Mouse (Mus musculus) embryo, embryonic 11.5 days (tissue): Measurements from ENCODE around the gene Glipr1l2.
"Not testable (repeated sequence)": the region's sequence is repeated elsewhere in the genome, so short reads cannot be mapped to it uniquely, and the experiment has no call there.

Source experiments
- DNase-seq: peaks from one replicate; pipeline ENCODE4 v3.0.0-alpha.2; 2012; ENCODE audit warnings: low read depth, low spot score

Glipr1l2 gene

DNA sequence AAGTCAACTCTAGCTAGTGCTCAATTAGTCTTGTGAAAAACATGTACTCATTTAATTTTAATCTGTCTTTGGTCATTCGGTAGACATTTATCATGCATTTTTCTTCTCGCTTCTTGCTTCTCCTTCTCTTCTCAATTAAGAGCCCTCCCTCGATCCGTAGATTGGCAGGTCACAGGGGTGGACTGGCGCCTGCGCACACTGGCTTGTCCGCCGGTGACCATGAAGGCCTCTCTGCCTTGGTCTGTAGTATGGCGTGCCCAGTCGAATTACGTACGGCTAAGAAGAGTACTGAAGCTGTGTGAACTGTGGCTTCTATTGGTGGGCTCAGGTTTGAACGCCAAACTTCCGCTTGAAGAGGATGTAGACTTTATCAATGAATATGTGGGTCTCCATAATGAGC, at the start of gene Glipr1l2:
Gene Glipr1l2 (plus strand): TSS at position 198 of the 400 bp plus-strand sequence.
- DNase-seq = no peak

DNA sequence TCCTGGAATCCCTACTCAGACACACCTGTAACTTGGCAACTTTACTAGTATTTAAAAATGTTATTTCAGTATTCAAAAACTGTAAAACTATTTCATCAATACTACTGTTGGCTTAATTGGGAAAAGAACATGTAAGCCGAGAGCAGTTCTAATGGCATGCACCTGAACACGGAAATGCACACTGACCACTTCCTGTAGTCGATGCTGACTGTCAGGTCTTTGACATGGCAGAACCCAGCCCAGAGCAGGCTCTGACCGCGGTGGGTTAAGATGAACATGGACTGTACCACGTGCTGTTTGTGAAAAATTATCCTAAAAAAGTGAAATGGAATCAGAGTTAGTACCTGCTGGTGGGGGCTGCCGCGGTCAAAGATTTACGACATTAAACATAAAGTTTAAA, 39.6 kb upstream of the Glipr1l2 start:
- DNase-seq = not testable (repeated sequence)

DNA sequence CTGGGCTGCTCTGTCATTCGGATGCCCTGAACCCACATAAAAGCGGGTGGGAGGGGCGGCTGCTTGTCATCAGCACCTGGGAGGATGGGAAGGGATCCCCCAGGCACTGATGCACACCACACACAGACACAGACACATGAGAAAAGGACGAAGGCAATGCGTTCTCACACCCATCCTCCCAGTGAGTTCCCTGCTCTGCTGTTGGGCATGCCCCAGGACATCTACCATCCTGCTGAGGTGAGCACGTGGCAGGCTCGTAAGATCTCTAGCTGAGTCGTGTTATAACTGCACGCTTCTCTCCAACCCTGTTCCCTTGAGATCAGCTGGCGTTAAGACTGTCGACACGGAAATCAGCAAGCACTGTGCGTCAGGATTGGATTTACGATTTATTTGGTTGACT, 38.9 kb upstream of the Glipr1l2 start:
- not testable (repeated sequence) for DNase-seq

DNA sequence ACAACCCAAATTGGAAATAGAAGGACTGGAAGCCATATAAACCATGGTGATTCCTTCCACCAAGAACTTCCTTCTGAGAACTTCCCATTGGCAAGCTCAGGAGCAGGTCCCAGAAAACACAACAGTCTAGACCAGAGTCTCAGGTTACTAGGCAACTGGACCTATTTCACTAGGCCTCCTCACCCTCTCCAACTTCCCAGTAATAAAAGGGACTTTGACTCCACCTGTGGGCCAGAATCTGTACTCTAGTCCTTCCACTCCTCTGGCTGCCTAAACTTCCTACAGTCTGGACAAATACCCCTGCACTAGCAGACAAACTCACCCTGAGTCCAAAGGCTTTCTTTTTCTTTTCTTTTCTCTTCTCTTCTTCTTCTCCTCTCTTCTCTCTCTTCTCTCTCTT, 31.9 kb upstream of the Glipr1l2 start:
- no peak for DNase-seq

DNA sequence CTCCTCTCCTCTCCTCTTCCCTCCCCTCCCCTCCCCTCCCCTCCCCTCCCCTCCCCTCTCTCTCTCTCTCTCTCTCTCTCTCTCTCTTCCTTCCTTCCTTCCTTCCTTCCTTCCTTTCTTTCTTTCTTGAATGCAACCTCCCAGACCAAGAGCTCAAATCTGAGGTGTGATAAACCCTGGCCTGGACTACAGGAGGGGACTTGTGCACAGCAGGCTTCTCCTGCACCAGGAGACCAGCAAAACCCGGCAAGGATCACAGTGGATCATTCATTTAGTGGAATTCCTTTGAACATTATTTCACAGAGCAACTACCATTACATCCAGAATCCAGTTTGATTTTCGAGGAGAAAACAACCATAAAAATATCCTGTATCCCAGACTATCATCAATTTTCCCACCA, 31.2 kb upstream of the Glipr1l2 start:
- DNase-seq = not testable (repeated sequence)

DNA sequence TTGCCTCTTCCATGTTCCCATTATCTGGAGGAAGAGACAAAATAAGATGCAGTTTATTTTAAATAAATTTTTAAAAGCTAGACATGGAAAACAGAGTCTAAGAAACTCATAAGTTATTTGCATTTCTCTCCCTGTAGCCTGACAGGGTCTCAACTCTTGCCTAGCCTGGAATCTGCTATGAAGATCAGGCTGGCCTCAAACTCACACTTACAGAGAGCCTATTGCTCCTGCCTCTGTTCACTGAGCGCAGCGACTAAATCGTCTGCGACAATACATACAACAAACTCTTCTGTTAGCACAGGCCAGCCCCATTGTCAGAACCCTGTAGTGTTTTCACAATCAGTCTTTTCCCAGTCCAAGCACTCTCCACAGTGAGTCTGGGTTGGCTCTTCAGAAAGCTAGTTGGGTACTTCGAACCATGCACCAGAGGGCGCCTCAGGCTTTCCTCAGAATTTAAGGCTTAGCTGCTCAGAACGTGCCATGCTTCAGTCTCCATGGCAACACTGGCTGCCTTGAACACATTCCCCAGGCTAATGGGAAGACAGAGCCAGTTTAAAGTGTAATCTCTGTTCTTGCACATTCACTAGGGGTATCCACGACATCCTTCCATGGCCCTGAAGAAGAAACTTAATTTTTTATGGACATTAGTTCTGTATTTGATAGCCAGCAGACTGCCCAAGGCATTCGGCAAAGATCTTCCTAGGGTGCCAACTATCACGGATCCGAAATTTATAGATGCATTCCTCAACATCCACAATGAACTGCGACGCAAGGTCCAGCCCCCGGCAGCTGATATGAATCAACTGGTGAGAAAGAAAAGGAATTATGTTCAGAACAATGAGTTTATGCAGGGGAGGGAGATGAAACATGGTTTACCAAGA, 23.2 kb upstream of the Glipr1l2 start, which contains the start of gene Glipr1l1:
Gene Glipr1l1 (plus strand): TSS at position 488 of the 881 bp plus-strand sequence.
- peak; percentile 67 for DNase-seq

DNA sequence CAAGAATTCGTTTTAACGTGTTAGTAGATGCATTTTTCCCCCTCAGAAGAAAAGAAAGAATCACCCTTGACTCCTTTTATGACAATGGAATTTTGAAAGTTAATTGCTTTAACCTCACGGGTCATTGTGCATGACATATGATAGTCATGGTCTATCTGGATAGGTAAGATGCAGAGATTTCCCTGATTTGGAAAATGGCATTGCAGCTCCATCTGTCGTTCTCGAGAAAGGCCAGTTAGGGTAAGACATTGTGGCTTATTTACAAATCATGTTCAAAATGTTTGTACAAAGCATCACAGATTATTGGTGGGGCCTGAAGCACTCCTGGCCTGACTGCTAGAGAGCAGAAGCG, 22.6 kb upstream of the Glipr1l2 start:
- not testable (repeated sequence) for DNase-seq

DNA sequence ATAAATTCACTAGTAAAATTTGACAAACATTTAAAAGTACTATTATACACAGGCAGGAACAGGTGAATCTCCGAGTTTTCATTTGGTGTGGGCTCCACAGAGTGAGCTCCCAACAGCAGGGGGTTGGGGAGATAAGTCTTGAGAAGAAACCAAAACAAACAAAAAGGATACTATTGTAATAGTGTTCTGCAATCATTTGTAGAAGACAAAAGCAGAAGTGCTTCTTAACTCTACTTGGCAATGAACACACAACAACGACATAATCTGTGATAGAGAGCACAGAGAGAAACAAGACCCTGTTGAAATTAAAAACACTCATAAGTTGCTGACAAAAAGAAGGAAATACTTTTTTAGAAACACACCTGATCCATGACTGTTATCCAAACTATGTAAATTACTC, 3.1 kb upstream of the Glipr1l2 start:
- DNase-seq = no peak

DNA sequence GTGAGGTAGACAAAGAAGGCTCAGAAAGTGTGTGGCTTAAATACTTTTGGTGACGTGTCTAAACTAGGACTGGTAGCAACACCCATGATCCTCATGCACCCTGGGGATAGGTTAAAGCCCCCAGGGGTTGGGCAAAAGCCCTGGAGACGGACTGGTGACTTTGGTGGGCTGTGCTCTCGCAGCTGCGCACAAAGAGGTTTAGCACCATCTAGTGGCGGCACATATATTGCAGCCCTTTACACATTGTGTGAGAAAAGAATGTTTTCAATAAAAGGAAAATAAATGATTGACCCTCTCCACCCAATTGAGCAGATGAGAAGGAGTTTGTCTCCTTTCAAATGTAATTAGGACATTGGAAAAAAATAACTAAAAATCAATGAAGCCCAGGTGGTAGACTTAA, 22.6 kb downstream of the Glipr1l2 start:
- peak; percentile 19 for DNase-seq

DNA sequence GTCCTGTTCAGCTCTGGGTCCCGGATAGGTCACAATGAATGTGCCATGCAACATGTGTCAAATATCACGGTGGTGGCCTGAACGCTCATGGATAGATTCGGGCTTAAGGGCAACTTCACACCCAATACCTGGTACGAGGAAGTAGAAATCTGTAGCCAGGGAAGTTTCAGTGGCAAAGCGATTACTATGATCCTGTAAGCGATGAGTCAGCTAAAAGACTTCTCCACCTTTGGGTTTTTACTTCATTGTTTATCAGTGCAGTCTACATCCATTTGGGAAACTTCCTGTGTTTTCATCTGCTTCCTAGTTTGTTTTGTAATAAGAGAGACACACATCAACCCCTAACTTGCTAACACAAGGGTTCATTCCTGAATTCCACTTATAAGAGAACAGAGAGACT, 27.2 kb downstream of the Glipr1l2 start:
- DNase-seq = no peak

DNA sequence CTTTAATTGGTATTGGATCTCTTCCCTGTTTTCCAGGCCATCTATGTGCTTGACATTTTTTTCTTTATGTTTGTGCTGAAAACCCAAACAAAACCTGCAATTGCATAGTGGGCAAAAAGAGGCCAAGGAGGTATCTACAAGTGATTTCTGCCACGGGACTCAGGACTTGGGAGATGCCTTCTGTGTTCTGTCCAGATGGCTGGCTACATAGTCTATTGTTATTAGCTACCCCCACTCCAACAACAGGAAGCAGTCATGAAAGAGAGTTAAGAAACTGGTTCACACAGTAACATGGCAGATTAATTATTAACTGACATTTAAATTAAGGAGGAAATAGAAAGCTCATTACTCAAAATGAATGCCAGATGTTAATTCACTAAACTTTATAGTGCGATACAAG, 41.9 kb downstream of the Glipr1l2 start:
- not testable (repeated sequence) for DNase-seq

DNA sequence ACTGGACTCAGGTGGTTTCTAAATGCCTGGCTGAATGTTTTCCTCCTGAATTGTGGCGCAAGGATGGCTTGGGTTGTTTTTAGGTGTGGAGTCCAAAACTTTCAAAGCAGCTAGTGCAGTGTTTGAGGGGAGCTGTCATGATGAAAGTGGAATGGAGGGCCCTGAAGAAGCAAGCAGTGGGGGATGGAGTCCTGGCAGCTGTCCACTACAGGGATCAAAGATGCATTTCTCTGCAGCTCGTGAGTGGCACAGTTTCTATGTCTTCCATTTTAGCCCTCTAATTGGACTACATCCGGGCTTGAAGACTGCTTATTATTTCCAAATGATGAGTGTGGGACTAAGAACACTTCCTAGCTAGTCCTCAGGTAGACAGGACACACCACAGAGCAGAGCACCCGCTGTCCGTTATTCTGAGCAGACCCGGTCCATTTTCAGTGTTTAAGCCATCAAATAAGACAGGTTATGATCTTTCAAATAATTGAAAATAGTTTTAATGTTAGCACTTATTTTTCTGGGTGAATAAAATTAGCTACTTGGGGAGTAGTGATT, 44.6 kb downstream of the Glipr1l2 start:
- DNase-seq = not testable (repeated sequence)

DNA sequence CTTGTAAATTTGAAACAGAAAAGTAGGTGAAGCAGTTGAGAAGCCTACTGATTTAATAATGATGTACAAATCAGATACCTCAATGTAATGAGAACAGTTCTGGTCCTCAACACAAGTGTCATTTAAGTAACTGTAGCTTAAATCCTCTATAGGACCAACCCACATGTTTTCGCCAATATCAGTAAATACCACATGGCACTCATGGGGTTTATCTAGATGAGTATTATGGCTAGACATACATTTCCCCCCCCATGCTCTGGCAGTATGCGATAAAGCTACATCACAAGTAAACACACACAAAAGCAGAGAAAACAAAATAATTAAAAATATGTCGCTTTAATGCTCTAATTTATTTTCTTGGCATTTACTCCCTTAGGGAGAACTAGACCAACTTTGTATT, 49.0 kb downstream of the Glipr1l2 start:
- DNase-seq = no peak

DNA sequence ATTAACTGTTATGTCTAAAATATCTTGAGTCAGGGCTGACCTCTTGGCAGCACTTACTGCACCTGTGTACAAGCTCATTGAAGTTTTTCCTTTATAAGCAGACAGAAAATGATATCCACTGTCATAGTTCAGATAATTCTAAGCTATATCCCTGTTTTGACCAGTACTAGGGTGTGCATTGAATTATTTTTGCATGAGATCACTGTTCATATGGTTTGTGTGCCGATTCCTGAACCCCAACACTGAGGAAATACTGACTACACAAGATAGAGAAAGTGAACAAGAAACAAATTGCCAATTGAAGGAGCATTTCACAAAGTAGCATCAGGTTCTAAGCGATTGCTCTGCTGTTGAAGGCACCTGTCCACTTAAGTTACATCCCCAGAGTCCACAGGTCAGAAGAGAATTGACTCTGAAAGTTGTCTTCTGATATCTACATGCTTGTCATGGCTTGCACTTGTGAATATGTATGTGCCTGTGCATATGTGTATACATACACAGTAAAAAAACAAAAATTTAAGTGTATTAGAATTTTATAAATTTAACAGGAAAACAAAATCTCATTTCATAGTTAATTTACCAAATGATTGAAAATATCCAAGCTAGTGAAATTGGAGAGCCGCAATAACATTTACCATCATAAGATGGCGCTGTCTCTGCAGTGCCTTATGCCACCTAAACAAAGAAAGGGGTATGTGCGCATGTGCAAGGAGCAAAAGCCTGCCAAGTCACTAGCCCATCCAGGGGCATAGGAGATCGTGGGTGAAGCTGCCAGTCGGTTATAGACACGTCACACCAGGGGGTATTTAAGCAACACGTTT, 55.1 kb downstream of the Glipr1l2 start:
- no peak for DNase-seq

DNA sequence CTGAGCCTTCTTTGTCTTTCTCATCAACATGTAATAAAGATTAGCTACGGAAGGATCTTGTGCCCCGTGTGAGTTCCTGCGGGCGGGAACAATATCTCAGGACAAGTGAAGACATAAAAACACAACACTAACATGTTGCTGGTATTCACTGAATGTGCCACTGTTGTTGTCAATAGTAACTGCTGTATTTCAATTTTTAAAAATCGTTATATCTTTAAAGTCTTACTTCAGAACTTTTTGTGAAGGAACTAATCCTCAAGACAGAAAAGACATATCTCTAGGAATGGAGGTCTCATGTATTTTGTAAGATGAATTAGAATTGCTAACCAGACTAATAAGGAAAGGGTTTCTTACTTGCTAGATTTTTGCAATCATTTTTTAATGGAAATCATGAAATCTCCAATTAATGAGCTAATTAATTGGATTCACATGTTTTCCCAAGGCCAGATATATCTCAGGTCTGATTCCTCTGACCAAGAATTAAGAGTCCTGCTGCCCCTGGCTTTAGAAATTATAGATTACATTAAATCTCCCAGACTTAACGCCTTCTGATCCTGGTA, 55.8 kb downstream of the Glipr1l2 start:
- no peak for DNase-seq

DNA sequence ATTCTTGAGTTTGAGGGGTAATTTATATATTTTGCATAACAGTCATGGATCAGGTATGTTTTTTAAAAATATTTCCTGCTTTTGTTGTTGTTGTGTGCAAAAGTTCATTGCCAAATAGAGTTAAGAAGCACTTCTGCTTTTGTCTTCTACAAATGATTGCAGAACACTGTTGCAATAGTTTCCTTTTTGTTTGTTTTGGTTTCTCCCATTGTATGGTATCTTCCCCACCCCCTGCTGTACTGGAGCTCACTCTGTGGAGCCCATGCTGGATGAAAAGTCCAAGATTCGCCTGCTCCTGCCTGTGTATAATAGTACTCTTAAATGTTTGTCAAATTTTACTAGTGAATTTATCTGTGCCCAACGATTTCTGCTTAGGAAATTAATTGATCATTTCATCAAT, 56.7 kb downstream of the Glipr1l2 start:
- DNase-seq = no peak
